Mouse (Mus musculus) cerebral cortex, adult 2 months (tissue): ENCODE data around the gene Sirt2.

Source experiments
- WGBS: fragments of 180-500 bp; shearing (Covaris S2); methylation state at CpG from one replicate; pipeline ENCODE4 v1.1.7; 2018; 5-methylcytosine and 5-hydroxymethylcytosine counted together

The Sirt2 gene

DNA sequence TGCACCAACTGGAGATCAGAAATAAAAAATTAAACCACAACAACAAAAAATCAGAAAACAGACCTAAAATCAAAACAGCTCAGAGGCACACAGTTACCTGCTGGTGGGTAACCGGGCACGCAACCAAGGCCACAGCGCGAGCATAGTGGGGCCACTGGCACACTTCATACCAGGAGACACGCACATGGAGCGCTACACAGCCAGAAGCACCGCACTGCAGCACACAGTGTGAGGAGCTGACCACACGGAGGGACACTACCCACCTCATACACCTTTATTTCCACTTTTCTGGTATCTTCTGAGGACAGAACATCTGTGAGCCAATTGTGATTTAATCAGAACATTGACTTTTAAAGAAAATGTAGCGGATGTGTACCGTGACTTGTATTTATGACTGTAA lies 50.4 kb downstream of the Sirt2 start:
- 76% methylated on average over 10 of the region's 10 CpGs for WGBS

DNA sequence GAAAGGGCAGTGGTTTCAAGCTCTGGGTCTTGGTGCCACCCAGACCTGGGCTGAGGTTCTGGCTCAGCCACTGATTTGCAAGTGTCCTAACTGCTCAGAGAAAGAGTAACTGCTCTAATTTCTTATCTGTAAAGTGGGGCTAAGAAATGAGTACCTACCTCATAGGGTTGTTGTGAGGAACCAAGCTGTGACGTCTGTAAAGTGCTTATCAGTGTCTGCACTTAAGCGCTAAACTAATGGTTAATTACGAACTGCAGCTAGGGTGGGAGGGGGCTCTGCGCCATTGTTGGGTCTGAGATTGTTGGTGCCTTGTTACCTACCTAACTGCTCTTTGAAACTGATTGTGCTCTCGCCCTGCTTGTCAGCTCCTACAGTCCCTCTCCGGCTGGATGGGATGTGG lies 51.0 kb downstream of the Sirt2 start:
- 55% methylated on average over 6 of the region's 6 CpGs for WGBS

DNA sequence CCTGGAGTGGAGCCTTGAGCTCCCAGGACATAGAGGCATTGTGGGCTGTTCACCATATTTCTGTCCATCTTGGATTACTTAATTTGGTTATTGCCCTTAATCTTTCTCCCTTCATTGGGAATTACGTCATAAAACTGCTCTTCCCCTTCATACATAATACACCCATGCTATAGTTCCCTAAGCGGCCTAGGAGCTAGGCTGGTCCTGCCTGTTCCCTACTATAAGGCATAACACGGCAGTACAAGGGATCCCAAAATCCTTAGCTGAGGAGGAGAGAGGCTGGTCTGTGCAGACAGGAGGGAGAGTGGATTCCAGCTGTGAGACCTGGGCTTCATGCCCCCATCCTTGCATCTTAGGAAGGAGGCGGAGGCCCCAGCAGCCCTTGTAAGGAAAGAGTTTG lies 51.4 kb downstream of the Sirt2 start:
- WGBS: 60% methylated on average over 4 of the region's 4 CpGs

DNA sequence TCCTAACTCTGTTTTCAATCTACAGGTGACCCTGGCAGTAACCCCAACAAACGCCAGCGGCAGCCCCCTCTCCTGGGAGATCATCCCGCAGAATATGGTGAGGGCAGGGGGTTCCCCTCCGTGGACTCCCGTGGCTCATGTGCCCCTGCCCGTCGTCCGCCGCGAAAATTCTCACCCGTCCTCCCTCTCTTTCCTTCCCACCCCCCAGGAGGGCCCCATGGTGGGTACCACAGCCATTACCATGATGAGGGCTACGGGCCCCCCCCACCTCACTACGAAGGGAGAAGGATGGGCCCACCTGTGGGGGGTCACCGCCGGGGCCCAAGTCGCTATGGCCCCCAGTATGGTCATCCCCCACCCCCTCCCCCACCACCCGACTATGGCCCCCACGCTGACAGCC lies 51.9 kb downstream of the Sirt2 start:
- WGBS: 74% methylated on average over 18 of the region's 18 CpGs

DNA sequence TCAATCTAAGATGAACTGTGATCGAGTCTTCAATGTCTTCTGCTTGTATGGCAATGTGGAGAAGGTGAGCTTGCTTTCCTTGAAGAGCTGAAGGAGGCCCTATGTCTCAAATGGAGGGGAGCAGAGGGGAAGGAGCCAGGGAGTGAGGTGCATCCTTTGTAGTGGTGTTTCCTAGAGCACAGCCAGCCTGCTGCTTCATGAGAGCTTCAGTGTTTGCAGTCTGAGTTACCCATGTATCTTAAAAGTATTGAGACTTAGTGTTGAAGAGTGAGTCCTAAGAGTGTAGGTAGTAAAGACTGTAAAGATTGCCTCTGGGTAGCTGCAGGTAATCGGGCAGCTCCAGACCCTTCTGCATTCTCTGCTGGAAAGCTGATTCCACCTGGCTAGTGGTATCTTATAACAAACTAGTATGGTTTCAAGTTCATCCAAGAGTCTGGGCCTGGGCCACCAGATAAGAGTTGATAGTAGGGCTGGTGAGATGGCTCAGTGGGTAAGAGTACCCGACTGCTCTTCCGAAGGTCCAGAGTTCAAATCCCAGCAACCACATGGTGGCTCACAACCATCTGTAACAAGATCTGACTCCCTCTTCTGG lies 52.4 kb downstream of the Sirt2 start:
- WGBS: 78% methylated on average over 4 of the region's 4 CpGs

DNA sequence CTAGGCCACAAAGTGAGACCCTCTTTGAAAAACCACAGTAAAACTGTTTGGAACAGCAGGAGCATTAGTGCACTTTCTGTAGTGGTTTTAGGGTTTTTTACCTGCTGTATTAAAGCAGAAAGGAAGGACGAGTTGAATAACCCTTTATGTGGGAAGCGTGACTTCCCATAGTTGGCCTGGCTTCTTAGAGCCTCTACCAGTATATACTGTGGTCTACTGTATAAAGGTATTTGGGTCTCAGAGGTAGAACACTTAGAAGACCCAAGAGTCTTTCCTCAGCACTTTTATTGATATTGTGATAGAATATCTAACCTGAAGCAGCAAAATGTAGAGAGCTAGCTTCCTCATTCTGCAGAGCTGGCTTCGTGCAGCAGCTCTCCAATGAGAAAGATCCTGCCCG lies 53.0 kb downstream of the Sirt2 start:
- WGBS: 57% methylated on average over 4 of the region's 4 CpGs

DNA sequence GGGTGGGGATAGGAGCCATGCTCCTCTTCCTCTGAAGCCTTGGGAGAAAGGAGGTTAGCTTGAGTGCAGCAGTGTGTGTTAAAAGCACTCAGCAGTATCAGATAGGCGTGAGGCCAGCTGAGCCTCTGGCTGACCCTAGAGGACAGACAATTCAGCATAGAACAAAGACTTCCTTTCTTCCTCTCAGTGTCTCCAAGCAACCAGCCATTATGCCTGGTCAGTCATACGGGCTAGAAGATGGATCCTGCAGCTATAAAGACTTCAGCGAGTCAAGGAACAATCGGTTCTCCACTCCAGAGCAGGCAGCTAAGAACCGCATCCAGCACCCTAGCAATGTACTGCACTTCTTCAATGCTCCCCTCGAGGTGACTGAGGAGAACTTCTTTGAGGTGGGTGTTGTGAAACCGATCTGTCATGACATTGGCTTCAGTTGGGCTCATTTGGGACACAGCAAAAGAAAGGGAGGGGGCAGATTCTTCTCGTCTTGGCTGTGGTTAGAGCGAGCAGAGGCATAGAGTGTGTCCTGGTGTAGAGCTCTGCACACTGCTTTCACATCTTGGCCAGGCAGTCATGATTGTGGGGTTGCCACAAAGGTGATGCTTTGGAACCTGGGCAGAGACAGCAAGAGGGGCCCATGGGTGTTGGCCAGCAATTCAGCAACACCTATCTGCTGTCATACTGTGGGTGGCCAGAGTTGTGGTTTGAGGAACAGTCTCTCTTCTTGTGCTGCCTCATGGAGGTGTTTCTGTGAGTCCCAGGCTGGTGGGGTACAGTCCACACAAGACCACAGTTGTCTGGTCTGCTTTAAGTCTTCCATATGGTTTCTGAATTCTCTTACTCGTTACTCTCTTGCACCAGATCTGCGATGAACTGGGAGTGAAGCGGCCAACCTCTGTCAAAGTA lies 54.1 kb downstream of the Sirt2 start:
- whole genome bisulfite sequencing: 23% methylated on average over 12 of the region's 12 CpGs

DNA sequence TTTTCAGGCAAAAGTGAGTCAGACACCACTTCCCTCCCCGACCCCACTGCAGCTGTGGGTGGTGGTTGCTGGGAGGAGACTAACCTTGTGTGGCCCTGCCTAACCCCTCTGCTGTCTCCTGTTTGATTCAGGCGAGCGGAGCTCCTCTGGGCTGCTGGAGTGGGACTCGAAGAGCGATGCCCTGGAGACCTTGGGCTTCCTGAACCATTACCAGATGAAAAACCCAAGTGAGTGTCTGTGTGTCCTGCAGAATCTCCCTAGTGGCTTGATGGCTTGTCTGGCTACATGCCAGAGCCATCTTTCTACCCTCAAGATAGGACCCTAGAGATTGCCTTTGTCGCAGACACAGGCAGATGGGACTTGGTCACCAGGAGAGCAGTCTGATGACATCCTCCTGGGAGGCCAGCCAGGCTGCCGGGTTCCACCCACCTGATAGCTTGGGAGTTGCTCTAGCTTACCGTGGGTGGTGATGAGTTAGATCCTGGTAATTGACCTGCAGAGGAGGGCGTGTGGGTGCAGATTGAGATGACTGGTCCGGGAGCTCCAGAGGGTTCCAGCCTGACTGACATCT lies 54.8 kb downstream of the Sirt2 start:
- WGBS: 37% methylated on average over 10 of the region's 10 CpGs

DNA sequence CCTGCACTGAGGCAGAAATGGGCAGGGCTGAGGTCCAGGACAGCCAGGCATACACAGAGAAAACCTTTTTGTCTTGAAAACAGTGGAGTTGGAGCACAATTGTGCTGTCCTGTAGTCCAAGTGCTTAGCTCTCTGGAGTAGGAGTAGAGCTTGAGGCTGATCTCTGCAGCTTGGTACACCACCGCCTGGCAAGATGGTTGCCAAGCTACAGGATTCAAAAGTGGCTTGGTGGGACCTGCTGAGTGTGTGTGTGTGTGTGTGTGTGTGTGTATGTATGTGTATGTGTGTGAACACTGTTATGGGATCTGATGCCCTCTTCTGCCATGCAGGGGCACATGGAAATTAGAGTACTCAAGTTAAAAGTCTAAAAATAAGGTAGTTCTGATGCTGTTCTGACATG lies 56.0 kb downstream of the Sirt2 start:
- WGBS: 24% methylated on average over 1 of the region's 1 CpGs

DNA sequence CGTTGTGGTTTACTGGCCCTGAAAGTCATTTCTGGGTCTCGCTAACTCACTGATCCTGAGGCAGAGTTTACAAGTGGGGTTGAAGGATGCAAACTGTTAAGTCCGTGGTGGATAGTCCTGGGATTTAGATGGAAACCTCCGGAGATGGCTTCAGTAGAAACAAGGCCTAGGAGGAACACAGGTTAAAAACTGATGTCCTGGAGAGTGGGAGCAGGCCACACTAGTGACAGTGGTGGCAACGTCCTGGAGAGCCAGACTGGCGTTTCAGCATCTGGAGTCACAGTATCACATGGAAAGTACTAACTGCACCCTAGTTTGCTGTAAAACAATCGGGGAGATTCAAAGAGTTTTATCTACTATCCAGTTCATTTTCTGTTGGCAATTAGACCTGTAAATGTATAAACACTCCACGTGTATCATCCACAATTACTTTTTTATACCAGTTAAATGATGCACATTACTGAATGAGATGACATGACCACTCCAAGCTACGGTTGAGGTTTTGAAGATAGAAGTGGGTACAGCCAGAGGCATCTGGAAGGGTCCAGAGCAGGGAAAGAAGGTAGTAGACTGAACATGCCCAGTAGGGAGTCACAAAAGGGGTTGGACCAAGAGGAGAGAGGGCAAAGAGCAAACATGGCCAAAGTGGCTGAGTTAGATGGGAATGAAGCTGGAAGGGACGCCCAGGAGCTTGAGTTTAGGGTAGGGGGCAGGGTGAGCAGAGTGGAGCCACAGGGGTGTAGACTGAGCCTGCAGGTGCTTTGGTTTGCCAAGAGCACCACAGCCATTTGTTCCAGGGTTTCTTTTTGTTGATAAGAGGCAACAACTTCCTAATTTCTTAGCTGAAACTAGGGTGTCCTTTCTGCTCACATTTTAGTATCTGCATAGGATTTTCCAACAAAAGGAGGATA lies 56.7 kb downstream of the Sirt2 start:
- WGBS: 50% methylated on average over 10 of the region's 10 CpGs

DNA sequence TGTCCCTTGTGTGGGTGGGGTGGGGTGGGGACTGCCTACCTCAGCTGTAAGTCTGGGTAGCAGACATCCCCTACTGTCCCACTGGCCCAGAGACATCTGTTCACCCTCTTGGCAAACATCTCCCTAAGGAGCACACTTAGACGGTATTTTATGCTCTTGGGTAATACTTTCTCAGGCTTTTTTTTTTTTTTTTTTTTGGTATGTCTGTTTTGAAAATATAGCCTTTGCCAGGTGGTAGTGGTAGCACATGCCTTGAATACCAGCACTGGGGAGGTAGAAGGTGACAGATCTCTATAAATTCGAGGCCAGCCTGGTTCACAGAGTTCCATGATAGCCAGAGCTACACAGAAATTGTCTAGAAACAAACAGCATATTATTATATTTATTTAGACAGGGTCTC lies 57.4 kb downstream of the Sirt2 start:
- 29% methylated on average over 2 of the region's 2 CpGs for WGBS

DNA sequence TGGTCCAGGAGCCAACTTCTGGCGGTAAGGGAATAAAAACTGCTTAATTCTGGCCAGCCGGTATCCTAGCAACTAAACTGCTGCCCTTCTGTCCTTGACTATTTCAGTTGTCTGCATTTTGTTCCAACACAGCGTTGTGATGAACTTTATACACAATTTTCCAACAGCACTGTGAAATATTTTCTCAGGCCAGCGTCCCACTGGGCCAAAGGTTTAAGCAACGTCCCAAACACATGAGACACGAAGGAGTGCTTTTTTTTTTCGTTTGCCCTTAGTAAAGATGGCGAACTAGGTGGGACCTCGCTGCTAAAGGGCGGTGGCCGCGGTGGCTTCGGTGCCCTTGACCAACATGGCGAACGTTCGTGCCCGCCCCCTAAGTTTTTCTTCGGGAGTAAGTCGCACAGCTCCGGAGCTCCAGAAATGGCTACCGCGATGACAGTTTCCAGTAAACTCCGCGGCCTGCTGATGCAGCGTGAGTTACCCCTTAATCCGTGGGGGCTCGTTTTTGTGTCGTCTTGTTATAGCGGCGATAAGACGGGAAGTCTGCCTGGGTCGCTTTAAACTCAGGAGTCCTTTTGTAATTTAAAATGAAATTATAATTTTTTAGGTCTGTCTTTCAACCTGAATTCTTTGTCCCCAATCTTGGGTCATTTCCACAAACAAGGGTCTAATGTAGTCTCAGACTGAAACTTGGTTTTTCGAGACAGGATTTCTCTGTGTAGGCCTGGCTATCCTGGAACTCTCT lies 58.6 kb downstream of the Sirt2 start, which contains the start of gene Ech1:
TSS of gene Ech1 (plus strand) at position 277 of the 745 bp plus-strand sequence.
- 2% methylated on average over 33 of the region's 33 CpGs for WGBS

DNA sequence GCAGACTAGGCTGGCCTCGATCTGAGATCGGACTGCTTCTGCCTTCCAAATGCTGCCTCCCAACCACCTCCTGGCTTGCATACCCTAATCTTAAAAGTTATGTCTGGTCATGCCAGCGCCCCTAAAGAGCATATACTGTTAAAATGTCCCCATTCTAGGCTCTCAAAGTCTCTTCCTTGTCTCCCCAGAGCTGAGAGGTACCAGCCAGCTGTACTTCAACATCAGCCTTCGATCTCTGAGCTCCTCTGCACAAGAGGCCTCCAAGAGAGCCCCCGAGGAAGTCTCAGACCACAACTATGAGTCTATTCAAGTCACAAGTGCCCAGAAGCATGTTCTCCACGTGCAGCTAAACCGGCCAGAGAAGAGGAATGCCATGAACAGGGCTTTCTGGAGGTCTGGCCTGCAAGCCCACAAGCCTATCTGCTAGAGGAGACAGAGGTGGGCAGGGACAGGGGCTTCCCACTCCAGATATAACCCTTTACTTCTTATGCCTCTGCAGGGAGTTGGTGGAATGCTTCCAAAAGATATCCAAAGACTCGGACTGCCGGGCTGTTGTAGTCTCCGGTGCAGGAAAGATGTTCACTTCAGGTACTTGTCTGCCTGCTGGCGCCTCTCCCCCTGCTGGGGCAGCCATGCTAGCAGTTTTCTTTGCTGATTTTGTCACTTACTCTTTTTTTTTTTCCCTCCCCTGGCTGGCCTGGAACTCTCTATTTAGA lies 59.3 kb downstream of the Sirt2 start:
- 24% methylated on average over 11 of the region's 11 CpGs for WGBS

DNA sequence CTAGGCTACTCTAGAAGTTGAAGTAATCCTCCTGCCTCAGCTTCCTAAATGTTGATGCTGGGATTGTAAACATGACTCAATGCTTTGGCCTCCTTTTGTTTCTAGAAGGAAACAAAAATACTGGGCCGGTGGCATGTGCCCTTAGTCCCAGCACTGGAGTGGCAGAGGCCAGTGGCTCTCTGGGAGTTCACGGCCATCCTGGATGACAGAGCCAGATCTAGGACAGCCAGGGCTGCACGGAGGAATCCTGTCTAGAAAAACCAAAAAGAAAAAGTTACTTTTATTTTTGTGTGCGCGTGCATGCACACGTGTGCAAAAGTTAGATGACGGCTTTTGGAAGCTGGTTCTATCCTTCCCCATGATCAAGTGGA lies 59.9 kb downstream of the Sirt2 start:
- 91% methylated on average over 7 of the region's 7 CpGs for WGBS

DNA sequence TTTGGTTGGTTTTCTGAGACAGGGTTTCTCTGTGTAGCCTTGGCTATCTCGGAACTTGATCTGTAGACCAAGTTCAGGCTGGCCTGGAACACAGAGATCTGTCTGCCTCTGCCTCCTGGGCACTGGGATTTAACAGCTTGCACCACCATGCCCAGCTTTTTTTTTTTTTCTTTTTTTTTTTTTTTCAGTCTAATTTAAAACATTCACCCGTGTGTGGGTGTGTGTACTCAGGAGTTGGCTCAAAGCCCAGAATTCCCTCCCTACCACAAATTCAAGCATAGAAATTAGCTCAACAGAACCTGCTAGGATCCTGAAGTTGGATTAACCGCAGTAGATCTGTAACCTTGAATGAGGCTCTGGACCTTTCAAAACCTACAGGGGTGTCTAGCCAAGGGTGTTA lies 60.8 kb downstream of the Sirt2 start:
- WGBS: 30% methylated on average over 3 of the region's 3 CpGs

DNA sequence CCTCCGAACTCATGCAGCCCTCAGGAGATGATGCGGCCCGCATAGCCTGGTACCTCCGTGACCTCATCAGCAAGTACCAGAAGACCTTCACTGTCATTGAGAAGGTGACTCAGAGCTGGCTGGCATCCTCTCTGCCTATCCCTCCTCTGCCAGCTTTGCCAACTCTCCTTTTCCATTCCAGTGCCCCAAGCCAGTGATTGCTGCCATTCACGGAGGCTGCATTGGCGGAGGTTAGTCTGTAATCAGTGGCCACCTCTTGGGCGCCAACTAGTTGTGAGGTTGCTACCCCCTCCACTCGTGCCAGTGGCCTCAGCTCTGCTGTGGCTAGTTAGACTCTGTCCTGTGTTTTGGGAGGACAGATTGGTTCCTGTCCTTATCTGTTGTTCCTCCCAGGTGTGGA lies 63.3 kb downstream of the Sirt2 start:
- 81% methylated on average over 8 of the region's 8 CpGs for WGBS

DNA sequence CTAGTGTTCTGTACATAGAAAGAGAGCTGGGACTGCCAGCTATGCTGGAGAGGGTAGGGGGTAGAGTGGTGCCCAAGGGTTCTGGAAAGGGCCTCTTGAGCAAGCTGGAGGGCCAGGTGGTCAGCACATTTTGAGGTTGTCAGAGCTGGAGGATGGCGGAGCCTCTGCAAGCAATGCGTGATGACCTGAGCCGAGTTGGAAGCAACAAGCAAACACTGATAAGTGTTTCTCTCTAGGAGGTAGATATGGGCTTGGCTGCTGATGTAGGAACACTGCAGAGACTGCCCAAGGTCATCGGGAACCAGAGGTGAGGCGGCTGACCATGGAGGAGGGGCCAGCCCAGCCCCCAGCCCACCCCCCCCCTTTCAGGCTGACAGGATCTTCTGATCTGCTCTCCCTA lies 64.4 kb downstream of the Sirt2 start:
- 87% methylated on average over 5 of the region's 5 CpGs for WGBS

DNA sequence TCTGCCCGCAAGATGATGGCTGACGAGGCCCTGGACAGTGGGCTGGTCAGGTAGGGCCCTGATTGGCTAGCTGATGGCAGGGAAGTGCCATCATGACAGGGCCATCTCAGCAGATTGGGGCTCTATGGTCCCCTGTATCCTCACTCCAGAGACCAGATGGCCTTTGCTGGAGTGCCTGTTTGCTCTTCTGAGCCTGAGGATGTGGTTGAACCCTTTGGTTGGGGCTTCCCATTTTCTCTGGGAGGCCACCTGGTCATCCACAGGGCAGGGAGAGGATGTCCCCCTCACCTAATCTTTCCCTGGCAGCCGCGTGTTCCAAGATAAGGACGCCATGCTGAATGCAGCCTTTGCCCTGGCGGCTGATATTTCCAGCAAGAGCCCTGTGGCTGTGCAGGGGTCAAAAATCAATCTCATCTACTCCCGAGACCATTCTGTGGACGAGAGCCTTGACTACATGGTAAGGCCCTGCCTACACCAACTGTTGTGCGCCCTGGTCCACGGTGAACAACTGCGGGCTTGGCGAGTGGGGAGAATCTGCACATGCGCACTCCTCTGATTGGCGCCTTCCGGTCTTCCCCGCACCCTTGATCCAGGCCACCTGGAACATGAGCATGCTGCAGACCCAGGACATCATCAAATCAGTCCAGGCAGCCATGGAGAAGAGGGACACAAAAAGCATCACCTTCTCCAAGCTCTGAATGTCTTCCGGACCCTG lies 65.0 kb downstream of the Sirt2 start:
- WGBS: 93% methylated on average over 17 of the region's 17 CpGs

DNA sequence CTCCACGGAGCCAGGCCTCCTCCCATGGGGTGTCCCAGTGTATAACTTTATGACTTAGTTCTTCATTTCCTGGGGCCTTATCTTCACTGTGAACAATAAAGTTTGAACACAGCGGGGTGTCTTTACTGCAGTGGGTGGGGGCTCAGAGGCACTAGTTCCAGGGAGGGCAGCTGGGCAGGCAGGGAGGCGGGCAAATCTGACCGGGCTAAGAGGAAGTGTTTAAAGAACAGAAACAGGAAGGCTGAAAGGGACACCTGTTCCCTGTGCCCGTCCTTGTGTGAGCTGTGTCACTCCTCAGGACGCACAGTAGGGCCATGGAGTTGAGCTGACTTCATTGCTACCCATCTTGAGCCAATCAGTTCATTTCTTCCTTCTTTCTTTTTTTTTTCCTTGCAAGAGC lies 65.6 kb downstream of the Sirt2 start:
- WGBS: 76% methylated on average over 6 of the region's 6 CpGs
